Mouse (Mus musculus) kidney, postnatal 25 days (tissue): ENCODE measurements at regions not wholly inside any gene's neighbourhood (a gene's known extent, or its start where the extent isn't known, plus 50 kb on each side); places are given as distances from the start of the nearest gene placed in this dataset.

Experiments
- DNase-seq, 2 experiments: peaks; one replicate each; pipeline ENCODE4 v3.0.0; 2021; ENCODE audit warnings: mixed read lengths in 2 of 2

DNA sequence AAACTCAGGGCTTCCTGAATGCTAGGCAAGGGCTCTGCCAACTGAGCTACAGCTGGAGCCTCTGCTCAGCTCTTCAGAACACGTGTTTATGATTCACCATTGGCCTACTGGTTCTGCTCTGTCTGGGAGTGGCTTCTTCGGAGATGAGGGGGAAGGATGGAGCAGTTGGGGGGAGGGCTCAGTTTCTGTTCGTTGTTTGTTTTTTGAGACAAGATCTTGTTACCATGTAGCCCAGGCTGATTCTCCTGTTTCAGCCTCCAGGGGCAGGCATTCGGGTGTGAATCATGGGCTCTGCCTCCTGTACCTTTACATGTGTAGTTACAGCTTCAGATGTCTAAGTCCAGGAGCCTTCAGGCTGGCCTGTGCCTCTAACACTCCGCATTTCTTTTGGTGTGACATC is 285.3 kb upstream of the Gadl1 start:
- no peak for DNase-seq

DNA sequence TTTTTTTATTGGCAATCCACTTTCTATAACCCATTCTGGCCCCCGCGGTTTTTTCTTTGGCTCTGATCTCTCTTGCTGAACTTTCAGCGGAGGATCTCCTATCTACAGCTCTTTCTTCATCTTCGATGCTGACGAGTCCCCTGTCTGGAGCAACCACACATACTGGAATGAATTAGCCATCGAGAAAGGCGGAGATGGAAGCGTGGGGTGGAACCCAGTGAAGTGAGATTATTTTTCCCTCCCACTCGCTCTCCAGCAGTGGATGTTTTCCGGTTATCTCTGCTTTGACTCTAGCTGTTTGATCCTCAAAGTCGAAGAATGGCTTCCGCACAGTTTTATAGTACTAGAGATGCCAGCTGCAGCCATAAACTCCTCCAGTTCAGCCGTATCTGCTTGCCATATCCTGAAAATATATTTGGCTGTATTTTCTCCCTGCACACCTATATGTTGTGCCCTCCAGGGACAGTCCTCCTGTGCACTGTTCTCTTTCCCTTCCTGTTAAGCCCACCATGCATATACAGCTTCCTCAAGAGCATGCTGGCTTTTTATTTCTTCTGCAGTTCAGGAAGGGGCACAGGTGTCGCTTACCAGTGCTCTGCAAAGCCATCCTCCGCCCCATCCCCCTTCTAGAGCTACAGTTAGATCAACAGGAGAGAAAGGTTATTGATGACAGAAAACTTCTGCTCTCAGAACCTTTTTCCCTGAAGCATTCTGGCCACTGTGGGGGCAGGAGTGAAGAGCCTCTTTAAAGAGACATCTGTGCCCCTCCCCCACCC is 284.3 kb upstream of the Gadl1 start:
- no peak for DNase-seq

DNA sequence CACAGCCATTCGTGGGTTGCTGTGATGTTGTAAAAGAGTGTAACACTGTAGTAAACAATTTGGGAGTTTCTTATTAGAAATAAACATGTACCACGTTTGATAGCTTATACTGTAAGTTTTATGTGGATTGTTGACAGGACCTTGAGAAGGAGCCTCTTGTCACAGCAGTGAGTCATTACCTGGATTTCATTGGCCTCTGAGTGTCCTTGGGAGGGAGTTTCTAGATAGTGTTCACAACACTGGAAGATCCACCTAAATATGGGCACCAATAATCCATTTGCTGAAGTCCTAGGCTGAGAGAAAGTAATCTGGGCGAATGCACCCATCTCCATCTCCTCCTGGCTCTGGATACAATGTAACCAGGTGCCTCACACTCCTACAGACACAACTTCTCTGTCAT is 281.7 kb upstream of the Gadl1 start:
- no peak for DNase-seq

DNA sequence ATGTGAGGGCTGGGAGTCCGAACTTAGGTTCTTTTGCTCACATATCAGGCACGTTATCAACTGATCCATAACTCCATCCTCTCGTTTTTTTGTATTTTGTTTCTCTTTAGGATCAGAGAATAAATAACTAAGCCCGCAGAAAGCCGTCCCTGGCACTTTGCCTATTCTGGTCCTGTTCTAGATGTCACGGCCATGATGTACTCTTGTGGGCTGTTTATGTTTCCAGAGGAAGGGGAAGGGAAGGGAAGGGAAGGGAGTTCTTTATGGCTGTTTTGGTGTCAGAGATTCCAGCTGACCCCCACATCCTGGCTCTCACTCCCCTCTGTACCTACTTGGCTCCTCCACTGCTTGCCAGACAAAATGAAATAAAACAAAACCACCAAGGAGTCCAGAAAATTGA is 272.1 kb upstream of the Gadl1 start:
- DNase-seq: peak in 1 of 2 experiments; percentile 5

DNA sequence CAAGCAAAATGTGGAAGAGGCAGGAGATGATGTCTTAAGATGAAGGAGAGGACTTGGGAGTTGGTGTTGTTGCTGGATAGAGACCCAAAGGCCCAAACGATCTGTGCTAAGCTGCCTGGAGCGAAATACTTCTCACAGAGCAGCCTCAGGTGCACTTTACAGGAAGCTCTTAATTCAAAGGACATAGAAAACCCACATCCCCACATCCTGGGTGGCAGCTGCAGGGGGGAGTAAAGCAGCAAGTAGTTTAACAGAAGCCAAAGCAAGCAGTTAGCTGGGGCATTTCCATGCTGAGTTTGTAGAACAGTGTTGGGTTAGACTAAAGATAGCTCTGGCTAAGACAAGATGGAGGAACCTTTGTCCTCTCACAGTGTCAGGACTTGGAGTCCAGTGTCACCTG is 268.5 kb upstream of the Gadl1 start:
- DNase-seq: no peak

DNA sequence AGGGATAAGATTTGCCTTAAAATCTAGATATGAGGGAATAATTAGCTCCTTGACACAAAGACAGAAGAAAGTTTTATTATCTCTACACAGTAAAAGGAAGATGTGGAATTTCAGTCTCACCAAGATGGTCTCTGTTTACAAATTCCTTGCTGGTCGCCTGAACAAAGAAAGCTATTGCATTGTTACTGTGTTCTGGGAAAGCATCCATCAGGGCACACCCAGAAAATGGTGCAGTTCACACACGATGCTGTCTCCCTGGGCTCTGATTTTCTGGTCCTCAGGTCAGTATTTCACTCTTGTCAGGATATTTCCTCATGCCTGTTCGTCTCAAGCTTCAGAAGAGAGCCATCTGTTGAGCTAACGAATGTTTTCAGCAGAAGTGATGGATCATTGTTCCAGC is 267.2 kb upstream of the Gadl1 start:
- DNase-seq: no peak

DNA sequence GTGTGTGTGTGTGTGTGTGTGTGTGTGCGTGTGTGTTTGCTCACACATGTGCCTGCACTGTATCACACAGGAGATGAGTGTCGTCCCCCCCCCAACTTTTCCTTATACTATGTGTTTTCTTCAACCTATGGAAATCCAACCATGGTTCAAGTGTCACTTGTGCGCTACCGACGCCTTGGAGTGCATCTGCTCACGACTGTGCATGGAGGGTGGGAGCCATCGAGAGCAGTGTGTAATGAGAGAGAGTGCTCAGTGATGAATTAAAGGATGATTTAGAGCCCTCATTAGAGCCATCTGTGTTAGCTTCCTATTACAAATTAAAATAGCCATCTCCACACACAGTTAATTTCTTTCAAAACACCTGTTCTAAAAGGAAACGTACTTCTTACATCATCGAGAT is 264.3 kb upstream of the Gadl1 start:
- no peak for DNase-seq

DNA sequence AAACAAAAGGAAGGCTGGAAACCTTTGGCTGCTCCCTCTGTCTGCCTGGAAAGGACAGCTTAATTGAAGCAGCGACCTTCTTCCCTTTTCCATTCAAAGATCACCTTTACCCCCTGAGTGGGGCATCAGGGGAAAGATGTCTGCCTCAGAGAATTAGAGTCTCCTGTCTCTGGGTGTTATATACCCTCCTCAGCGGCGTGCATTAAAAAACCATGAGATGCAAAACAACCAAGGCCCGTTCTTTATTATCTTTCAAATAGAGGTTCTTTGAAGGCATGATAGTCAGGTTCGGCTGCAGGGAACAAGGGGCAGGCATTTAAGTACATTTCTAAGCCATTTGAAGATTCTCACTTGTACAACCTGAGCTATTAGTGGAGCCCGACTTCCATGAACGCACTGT is 263.0 kb upstream of the Gadl1 start:
- DNase-seq: no peak

DNA sequence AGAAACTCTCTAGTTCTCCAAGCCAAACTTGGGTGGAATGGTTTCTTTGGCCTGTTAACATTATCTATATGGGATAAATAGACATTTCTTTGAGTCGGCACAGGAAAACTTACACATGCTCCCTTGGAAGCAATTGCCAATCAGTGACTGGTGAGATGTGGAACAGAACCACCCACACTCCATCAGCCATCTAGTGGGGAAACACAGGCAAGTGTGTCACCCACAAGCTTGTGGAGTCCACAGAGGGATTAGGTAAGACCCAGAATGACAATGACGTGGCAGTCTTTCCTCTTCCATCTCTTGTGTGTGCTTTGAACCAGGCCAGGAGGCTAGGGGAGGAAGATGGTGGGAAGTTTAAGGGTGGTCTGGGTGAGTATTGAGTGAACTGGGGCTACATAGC is 257.5 kb upstream of the Gadl1 start:
- no peak for DNase-seq

DNA sequence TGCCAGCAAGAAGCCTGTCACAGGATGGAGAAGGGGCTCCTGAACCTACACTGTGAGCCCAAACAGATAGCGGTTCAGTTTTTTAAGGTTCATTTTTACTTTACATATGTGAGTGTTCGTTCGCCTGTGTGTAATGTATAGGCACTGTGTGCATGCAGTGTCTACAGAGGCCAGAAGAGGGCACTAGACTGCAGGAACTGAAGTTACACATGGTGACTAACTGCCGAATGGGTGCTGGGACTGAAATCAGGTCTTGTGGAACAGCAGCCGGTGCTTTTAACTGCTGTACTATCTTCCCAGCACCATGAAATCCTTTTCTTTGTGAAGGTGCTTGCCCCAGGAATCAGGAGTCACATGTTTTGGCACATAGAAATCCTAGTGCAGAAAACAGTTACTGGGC is 256.1 kb upstream of the Gadl1 start:
- DNase-seq: no peak

DNA sequence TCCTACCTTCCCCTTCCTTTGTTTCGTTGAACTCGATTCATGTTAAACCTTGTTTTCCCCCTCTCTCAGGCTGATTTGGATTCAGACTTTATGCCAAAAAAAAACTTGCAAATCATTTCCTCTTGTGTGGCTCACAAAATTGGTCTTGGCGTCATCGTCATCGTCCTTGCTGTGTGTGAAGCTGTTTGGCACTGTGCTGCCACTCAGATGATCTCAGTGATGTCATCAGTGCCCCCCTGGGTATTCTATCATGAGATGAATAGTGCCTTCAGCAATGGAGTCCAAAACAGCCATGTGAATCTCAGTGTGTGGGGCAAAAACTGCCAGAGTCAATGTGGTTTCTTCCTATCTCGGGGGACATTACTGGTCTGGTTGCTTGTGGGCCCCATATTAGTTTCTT is 254.3 kb upstream of the Gadl1 start:
- DNase-seq: no peak

DNA sequence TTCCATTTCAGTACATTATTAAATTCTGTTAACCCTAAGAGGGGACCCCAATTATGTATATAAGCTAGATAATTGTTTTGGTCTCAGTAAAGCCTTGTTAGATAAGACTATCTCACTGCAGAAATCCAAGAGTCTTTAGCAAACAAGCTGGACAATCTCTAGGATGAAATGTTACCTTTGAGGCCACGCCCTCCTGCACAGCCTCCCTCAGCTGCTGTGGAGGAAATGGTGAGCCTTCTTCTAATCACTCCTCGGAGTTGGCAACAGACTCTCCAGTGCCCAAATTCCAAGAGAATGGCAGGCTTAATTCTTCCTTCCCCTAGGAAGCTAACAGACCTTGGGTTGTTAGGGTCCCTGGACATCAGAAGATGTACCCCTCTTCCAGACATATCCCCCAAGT is 252.7 kb upstream of the Gadl1 start:
- no peak for DNase-seq

DNA sequence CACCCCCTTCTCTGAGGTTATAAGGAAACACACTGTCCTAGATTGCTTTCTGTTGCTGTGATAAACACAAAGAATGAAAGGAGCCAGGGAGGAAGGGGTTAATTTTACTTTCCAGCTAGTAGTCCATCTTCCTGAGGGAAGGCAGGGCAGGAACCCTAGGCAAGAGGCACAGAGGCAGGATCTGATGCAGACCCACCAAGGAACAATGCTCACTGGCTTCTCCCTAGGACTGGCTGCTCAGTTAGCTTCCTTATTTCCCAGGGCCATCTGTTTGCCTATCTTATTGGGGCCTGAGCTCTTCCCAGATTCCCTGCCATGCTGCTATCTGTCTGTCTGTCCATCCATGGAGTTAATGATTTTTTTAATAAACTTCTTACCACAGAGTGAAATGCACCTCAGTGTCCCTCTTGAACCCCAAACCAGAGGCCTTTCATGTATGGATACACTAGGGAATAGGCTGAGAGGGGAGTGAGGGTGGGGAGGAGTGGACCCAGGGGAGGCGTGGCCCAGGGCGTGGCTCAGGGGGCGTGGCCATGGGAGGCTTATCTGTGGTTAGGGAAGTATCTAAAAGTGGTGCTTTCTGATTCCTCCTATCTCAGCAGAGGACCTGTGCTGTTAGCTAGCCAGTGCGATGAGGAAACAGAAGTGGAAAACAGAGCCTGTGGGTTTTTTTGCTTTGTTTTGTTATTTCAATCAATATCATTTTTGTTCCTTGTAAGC is 252.1 kb upstream of the Gadl1 start:
- DNase-seq: no peak

DNA sequence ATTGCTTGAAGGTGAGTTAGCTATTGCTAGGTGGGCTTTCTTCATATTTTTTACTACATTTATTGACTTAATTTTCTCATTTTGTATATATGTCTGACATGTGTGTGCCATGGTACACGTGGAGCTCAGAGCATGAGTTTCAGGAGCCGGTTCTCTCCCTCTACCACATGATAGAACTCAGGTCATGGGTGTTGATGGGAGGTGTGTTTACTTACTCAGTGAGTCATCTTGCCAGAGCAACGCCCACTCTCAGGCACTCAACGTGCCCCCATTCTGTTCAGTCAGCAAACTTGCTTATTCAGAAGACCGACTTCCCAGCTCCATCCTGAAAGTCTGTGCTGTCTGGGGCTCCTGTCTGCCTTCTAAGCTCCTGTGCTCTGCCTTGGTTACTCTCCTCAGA is 250.8 kb upstream of the Gadl1 start:
- no peak for DNase-seq

DNA sequence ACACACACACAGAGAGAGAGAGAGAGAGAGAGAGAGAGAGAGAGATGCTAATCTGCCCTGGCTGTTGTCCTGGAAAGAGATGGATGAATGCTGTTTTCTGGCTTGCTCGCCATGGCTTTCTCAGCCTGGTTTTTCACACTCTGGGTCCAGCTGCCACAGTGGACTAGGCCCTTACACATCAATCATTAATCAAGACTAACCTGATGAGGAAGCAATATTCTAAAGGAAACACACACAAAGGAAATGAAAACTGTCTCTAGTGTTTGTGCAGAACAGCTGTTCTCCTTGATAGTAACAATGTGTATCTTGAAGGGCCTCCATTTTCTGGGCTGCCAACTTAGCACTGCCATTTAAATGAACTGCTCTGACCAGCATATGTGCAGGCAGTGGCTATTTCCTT is 248.9 kb upstream of the Gadl1 start:
- DNase-seq: peak in 1 of 2 experiments; percentile 20

DNA sequence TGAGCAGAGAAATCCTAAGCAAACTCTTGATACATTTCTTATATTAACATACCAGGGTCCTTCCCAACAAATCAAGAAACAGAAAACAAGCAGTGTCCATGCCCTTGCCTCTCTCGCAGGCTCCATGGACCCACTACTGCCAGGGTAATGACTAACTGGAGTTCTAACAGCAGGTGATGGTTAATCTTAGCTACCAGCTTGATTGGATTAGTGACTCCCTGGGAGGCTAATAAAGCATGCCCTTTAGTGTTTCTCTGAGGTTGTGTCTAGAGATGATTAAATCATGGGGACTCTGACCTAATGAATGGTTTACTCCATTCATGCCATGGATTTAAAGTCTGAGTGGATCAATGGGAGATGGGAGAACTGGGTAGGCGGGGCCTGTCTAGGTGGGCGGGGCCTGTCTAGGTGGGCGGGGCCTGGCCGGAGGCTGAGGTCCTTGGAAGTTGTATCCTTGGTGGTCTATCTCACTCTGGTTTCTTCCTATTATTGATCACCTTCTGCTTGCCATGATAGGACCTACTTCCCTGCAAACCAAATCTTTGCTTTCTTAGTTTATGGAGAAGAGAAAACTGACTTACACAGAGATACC is 247.3 kb upstream of the Gadl1 start:
- DNase-seq: peak; percentile 27 to 49

DNA sequence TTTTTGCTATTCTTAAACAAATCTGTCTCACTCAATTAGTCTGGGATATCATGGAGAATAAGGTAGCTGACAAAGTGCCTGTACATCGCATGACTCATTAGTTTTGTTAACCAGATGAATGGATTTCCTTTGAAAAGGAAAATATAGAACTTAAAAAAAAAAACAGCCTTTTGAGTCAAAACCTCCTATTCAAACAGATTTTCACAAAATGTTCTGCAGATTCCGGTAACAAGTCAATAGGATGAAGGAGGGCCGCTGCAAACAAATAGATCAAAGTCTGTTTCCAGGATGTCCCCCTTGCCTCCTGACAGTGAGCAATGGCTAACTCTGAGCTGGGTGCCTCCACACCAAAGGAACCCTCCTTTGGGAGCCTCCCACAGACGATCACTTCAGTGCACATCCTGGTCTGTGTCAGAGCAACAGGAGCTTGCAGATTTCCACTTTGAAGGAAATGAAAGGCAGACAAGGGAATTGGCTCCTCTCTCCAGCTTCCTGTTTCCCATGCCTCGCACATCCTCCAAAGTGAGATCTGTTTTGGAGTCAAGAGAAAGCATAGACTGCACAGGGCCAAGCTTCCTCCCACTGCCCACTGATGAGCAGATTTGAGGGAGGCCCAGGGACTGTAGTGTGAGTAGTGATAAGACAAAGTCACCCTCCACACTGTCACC is 243.8 kb upstream of the Gadl1 start:
- peak; percentile 5 to 51 for DNase-seq

DNA sequence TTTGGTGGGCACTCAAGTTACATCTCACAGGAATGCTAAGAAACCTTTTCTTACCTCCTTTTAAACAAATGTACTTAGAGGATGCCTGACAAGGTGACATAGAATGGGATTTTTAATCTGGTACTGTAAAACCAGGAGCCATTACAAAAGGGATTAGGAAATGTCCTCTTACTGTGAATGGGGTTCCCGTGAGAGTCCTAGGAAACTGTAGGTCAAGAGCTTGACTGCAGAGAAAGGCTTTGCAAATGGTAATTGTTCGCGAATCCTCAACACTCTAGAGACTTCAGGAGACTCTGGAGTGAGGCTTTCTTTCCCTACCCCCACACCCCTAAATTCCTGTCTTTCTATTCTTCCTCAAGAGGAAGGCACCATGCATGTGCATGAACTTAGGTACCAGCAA is 242.7 kb upstream of the Gadl1 start:
- no peak for DNase-seq

DNA sequence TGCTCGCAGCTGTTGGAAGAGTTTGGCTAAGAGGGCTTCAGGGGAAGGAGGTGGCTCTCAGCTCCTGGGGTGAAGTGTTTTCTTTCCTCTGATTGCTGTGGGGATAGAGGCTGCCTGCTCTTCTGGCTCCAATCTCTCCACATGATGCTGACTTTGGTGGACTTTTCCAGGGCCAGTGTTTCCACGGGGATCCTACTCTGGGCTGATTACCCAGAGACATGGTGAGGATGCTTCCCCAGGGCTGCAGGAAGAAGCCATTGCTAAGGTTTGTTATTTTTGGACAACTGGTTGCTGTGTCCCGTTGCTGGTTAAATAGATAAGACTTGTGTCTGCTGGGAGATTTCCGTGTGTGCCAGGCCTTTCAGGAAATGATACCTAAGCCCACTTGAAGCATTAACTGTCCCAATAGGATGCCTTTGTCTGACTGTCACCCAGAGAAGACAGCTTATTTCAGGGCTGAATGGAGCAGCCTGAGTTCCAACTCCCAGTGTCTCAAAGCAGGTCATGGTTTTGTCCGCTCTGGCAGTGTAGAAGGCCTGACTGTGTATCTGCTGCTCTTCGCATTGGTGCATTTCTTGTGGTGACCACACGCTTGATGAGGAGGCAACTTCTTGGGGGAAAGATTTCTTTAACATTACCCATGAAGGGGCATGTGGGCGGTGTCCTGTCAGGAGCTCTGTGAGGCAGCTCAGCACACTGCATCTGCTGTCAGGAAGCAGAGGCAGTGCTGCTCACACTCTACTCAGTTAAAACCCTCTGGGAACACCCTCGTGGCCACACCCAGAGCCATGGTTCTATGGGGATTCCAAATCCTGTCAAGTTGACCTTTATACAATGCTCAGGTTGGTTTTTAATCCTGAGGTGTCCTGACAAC is 228.3 kb upstream of the Gadl1 start:
- DNase-seq: no peak

DNA sequence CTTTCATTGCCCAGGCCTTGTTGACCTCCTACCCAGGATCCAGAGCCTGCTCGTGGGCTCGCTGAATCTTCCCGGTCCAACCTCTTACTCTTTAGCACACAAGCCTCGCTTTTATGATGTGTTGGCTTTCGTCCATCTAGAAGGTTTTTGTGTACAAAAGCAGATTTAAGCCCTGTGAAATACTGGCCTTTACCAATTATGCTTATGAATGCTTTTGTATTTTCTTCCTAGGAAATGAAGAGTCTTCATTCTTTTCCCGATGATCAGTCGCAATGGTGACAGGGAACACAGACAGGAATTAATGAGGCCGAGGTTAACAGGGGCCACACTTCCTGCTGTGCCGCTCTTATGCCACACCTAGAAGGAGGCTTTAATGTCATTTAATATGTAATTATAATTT is 227.4 kb upstream of the Gadl1 start:
- DNase-seq: no peak

DNA sequence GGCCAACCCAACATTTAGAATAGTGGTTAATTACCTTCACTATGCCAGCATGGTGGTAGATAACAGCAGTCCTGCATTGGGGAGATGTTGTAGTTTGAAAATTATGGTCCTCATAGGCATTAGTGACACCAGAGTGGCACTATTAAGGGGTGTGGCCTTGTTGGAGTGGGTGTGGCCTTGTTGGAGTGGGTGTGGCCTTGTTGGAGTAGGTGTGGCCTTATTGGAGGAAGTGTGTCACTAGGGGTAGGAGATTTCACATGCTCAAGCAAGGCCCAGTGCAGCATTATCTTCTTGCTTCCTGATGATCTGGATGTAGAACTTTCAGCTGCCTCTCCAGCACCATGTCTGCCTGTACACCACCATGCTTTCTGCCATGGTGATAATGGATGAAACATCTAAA is 225.3 kb upstream of the Gadl1 start:
- DNase-seq: no peak

DNA sequence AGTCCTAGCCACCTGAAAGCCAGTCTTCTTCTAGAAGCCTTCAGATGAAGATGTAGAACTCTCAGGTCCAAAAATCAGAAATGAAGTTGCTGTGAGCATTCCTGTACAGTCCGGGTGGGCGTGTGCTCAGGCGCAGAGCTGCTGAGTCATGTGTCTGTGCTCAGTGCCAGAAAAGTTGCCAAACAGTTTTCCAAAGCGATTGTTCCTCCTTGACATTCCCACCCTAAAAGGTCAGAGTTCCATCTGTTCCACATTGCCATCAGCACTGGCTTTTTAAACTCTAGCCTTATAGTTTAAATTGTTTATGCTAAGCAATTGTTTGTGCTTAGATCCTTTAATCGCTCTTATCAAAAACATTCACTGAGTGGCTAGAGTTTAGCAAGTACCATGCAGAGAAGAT is 222.7 kb upstream of the Gadl1 start:
- no peak for DNase-seq

DNA sequence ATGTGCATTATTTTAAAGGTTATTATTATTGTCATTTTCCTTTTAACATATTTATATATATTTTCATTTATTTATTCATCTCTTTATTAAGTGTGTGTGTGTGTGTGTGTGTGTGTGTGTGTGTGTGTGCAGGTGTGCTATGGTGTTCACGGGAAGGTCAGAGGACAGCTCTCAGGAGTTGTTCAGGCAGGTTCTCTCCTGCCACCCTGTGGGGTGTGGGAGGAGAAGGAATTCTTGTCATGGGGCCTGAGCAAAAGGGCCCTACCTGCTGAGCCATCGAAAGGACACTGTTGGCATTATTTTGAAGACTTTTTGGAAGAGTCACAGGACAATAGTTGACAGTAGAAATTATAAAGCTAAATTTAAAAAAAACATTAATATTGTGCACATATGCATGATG is 216.4 kb upstream of the Gadl1 start:
- DNase-seq: no peak
